Mouse (Mus musculus): ENCODE measurements around the gene Adipor2.

Adipor2 gene

DNA sequence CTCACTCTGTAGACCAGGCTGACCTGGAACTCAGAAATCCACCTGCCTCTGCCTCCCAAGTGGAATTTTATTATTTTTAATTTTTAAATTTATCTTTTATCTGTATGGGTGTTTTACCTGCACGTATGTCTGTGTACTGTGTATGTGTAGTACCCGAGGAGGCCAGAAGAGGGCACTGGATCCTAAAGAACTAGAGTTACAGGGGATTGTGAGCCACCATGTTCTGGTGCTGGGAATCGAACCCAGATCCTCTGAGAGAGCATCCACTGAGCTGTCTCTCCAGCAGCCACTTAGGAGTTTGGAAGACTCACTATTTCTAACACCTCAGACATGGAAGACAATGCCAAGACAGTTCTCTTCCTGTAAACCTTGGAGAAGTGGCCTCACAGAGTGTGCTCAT lies 11.1 kb upstream of the Adipor2 start:
- intact Hi-C loops (cut with DNase I), result loop anchor here (5.0 kb wide), 2 partner anchors 36 to 56 kb away; no protein-coding TSS in a partner anchor

DNA sequence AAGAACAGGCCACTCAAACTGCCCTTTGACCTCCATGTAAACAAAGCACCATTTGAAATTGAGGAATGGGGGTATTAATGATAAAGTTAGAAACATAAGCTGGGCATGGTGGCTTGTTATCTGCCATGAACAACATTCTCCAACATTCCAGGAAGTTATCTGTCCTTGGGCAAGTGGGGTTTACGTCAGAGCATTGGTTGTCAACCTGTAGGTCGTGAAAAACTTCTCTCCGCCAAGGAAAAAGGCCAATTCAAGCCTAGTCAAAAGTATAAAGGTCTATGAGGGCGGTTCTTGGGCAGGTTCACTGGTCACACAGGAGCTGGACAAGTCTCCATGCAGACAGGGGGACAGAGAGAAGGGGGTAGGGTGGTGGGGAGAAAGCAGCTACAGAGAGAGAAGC lies 3.5 kb upstream of the Adipor2 start:
- intact Hi-C loops (cut with DNase I), result no loop called here

DNA sequence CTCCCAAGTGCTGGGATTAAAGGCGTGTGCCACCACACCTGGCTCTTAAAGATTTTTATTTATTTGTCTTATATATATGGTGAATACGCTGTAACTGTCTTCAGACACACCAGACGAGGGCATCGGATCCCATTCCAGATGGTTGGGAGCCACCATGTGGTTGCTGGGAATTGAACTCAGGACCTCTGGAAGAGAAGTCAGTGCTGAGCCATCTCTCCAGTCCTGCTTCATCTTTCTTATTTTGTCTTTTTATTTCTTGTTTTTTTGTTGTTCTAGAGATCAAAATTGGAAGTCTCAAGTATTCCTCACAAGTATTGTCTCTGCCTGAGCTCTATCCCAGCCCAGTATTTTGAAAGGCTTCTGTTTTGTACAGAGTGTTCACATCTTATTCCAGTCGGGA lies 2.9 kb upstream of the Adipor2 start:
- intact Hi-C loops (cut with DNase I), result no loop called here

DNA sequence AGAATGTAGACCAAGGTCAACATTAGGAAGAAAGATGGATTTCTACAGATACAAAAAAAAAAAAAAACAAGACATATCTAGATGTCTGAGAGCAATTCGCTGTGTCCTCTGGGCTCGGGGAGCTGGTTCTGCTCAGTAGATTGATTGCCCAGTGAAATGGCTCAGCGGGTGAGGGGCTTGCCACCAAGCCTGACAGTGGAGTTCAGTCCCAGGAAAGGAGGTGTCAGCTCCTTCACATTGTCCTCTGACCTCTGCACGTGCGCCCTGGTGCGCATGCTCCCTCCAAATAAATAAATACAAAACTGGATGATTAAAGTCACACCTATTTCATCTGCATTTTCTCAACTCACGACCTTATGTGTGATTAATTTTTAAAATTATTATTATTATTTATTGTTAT lies 1.9 kb upstream of the Adipor2 start:
- intact Hi-C loops (cut with DNase I), result no loop called here

DNA sequence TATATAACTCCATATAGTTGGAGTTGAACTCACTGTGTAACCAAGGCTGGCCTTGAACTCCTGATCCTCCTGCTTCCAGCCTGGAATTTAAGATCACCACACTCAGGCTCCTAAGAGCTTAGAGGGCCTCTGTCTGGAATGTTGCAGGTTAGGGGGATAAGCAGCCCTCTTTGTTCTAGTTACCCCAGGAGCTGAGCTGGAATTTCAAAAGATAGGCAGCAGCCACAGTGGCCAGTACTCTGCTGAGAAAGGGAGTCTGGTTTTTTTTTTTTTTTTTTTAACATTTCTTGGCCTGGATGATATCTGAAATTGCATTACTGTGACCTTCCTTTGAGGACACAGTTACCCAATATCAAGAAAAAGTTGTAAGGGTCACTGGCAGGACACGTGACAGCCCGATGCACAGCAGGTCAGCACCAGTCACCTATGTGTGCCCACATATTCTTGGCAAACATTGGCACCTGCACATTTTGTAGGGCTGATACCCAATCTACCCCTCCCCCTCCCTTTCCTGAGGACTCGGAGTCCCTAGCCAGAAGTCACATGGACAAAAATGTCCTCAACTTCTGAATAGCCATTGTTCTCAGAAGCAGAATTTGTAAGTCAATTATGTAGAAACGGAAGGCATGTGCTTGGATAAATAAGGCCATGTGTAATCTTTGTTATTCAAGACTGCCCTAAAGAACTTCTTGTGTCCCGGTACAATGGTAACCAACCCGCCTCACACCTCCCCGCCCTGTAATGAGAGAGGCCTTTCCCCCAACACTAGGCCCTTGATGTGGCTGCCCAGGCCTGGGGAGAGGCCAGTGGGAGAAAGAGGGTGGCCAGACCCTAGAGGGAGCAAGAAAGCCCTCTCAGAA lies 1.1 kb upstream of the Adipor2 start:
- intact Hi-C loops (cut with DNase I), result no loop called here

DNA sequence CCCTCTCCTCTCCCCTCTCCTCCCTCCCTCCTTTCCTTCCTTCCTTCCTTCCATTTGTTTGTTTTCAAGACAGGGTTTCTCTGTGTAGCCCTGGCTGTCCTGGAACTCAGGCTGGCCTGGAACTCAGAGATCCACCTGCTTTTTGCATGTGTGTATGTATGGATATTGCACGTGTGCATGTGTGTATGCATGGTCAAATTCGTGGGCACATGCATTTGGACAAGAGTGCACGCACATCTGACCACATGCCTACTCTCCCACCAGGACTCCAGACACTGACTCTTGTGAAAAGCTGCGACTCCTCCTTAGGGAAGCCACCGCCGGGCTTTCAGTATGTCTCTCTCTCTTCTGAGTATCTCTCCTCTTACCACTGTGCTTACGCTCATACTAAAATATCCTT lies 317 bp upstream of the Adipor2 start:
- intact Hi-C loops (cut with DNase I), result no loop called here

DNA sequence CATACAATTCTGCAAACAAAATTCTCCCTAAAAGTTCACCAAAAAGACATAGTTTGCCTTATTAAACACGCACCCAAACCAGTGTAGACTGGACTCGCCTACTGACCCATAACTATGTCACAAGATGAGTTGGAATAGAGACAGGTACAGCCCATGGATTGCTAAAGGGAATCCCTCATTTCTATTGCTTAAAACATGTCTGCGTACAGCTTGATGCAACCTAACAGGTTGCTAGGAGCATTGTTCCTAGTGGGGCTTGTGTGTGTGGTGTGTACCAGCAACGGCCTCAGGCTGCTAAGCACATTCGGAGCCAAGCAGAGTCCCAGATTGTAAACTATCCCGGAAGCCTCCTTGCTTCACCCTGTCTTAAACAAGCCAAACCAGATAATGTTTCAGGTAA lies 861 bp downstream of the Adipor2 start:
- intact Hi-C loops (cut with DNase I), result no loop called here

DNA sequence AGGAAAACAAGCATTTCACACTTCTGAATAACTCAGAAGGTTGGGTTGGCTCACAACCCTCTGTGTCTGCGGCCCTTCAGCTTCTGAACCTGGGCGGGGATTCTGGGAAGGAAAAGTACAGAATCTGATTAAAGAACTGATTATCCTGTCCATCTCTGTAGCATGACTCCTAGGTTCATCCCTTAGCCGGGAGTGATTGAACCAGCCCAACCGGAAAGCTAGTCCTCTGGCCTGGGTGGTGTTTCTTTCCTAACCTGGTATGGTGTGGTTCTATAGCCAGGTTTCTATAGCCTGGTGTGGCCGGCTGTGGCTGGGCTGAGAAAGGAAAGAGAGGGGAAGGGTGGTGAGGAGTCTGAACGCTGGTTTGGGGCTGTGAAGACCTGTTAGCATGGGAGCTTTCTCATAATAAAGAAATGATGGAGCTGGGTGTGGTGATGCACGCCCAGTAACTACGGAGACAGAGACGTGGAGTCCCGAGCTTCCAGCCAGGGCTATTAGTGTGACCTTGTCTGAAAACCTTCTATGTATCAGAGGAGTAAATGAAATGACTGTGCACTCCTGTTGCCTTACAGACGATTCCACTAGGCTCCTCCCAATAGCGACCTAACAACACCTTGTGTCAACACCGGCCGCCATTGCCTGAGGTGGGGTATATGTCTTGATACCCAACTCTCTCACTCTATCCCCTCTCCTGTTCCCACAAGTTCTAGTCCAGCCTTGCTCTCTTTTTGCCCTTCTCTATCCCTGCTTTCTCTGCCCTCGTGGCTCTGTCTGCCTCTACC lies 3.1 kb downstream of the Adipor2 start:
- intact Hi-C loops (cut with DNase I), result no loop called here

DNA sequence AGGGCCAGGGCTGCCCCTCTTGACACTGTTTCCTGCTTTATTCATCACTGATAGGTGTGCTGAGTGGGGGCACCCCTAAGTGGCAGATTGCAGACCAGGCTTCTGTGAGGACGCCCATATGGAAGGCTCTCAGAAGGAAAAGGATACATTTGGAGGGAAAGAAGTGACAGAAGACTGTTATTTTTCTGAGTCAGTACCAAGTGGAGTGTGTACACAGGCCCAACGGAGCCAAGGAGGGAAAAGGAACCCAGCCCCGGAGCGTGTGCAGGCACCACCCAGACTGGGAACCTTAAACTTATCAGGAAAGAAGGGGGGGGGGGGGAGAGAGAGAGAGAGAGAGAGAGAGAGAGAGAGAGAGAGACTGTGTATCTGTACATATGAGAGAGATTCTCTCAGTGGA lies 4.9 kb downstream of the Adipor2 start:
- intact Hi-C loops (cut with DNase I), result no loop called here

DNA sequence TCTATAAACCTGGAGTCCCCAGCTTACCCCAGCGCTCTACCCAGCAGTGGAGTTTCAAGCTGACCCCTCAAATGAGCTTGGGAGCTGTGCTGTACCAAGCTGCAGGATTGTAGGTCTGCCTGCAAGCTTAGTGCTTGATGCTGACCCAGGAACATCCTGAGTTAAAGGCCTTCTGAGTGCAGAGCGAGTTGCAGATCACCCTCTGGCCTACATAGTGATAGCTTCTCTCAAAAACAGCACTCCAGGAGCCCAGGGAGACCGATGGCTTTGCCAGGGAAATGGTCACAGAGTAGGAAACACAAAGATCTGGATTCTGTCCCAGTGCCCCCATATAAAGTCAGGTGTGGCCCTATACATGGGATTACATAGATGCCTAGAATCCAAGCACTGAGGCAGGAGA lies 6.0 kb downstream of the Adipor2 start:
- intact Hi-C loops (cut with DNase I), result no loop called here

DNA sequence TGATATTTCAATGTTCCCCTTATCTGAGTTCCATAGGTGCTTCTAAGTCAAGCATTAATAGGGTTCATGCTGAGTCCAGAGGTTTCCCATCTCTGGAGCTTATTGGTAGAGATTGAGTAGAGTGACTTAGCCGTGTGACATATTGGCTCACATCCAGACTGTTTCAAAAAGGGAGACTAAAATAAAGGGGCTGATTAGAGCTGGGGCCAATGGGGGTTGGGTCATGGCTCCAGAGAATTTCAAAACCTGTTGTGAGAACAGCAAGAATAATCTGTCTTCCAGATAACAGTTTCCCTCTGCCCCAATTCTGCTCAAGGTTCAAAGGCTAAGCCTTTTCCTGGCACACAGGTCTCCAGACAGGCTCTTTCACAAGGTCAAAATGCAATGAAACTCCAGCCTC lies 7.7 kb downstream of the Adipor2 start:
- intact Hi-C loops (cut with DNase I), result no loop called here

DNA sequence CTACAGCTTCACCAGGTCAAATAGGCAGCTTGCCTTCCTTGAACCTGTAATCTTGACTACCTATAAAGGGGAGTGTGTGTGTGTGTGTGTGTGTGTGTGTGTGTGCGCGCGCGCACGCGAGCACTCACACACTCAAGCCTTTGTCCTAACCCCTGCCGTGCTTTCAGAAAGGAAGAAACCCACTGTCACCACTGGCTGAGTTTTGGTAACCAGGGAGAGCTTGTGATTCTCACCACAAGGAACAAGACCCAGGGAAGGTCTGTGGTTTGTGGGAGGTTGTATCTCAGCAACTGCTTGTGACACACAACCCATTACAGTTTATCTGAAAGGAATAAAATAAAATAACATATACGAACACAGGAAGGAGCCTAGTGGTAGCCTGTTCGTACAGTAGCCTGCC lies 8.9 kb downstream of the Adipor2 start:
- intact Hi-C loops (cut with DNase I), result no loop called here

DNA sequence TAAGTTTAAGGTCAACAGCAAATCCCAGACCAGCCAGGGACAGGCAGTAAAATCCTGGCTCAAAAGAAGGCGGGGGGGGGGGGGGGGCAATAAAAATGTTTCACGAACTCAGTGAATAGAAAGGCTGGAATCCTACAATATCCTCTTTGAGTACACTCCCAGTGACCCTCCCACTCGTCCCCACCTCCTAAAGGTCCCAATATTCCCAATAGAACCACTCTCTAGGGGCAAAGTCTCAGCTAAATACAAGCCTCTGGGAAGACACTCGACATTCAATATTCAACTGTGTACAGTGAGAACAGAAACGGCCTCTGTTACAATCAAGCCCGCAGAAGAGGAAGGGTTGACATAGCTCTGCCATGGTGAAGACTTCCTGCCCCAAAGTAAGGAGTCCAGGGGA lies 9.7 kb downstream of the Adipor2 start:
- intact Hi-C loops (cut with DNase I), result no loop called here

DNA sequence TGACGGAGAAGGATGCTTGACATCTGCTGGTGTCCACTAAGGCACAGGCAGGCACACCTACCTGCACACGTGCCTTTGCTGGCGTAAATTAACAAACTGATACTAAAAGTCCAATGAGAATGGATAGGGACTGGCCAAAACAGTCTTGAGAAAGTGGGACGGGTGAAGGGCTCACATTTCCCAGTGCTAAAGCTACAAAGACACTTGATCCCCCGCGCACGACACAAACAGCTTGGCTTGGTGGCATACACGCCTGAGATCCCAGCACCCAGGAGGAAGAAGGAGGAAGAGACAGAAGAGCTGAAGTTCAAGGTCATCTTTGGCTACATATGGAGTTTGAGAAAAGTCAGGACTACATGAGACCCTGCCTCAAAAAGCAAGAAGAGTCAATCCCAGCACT lies 11.0 kb downstream of the Adipor2 start:
- intact Hi-C loops (cut with DNase I), result no loop called here

DNA sequence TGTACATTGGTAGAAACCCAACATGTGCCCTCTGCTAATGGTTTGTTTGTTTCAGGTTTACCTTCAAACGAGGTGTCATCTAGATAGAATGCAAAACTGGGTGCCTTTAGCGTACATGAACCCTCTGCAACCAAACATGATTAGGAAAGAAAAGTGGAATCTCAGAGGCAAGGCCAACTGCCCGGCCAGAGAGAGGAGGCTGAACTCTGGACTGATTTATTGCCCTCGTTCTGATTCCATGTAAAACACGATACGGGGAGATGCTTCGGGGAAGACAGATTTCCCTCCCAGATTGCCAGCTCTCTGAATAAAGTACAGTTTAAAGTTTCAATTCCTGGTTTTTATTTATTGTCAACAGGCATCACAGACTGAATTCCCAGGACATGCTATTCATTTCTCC lies 12.2 kb downstream of the Adipor2 start:
- intact Hi-C loops (cut with DNase I), result no loop called here

DNA sequence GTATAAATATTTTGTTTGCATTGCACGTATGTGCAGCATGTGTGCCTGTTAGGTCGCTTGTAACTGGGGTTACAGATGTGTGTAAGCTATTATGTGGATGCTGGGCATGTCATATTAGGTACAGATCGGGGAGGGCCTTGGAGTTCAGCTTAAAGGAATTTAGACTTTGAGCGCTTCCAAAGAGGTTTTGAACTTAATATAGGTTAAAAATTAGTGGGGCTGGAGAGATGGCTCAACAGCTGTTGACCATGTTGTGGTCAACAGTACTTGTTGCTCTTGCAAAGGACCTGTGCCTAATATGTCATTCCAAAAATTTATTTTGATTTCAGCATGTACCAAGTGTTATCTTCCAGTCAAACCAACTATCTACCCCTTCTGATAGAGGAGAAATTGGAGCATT lies 12.7 kb downstream of the Adipor2 start:
- intact Hi-C loops (cut with DNase I), result no loop called here

DNA sequence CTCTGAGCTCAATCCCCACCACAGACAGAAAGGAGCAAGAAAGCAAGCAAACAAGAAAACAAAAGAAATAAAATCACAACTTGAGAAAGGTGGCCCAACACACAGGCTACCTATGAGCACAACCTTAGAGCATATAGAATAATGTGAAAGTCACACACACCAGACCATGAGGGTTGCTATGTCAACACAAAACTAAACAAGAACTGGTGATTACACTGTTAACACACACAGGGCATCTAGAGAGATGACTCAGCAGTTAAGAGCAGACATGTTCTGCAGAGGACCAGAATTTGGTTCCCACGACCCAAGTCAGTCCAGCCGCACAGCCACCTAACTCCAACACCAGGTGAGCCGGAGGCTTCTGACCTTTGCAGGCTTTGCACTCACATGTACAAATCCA lies 14.5 kb downstream of the Adipor2 start:
- intact Hi-C loops (cut with DNase I), result no loop called here

DNA sequence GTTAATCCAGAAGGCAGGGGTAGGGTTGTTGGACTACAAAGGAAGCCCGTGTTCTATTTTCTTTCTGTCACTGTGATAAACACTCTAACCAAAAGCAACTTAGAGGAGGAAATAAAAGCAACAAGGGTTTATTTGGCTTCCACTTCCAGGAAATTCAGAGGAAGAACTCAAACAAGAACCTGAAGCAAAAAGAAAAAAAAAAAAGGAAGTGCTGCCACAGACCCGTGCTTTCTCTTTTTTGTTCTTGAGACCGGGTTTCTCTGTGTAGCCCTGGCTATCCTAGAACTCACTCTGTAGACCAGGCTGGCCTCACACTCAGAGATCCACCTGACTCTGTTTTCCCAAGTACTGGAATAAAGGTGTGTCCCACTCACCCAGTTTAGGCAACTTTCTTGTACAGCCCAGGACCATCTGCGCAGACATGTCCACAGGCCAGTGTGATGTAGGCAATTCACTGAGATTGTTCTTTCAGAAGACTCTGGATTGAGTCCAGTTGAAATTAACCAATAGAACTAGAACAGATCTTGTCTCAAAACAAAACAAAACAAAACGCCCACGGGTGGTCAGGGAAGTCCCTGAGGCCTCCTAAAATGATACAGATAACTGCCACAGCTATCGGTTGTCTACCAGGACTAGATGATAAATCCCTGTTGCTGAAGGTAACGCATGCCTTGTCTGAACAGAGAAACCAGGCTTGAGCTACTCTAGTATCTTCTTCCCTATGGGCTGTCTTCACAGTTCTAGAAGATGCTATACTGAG lies 15.8 kb downstream of the Adipor2 start:
- intact Hi-C loops (cut with DNase I), result no loop called here

DNA sequence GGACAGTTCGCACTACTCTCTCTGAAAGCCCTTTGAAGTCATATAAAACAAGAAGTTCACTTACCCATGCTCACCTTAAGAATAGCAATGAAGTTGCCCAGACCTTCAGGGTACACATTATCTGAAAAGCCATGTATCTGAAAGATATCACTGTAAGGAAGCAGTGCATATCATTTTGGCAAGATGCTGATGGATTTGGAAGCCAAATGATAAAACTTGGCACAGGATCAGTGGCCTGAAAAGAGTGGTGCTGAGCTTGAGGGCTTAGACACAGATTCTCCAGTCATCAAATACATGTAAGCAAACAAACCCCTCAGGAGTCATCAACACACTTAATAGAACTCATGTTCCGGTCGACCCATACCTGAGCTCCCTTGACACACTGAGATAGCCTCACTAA lies 16.9 kb downstream of the Adipor2 start:
- intact Hi-C loops (cut with DNase I), result no loop called here

DNA sequence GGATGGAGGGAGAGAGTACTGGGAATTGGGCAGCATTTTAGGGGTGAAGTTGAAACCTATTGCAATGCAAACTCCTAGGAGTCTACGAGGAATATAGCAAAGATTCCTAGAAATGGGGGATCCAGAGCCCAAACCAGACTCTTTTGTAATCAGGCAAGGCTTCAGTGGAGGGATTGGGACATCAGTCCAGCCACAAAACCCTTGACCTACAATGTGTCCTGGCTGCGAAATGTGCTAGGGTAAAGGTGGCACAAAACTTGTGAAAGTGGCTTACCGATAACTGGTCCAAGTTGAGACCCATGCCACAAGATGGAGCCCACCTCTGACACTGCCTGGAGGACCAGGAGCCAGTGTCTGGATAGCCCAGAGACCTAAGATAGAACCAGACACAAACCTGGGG lies 18.1 kb downstream of the Adipor2 start:
- intact Hi-C loops (cut with DNase I), result no loop called here

DNA sequence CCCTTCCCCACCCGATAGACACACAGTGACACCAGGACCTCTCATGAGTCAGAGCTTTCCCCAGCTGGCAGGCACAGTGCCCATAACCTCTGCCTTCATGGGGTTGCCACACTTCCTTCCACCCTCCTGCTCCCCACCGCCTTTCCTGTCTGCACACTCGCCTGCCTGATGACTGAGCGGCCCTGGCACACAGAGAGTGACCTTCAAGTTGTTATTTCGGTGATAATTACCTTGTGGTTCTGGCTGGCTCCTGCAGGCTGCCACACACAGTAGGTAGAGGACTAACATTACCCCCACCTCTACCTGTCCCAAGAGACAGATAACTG lies 21.2 kb downstream of the Adipor2 start:
- intact Hi-C loops (cut with DNase I), result no loop called here
